ENCODE assay signal across 13 mouse cellular contexts in genomic region chr5:118262418-118262817, GRCm38 (mm10).
"Had no signal": no experiment of that assay in that cellular context is flagged by ENCODE, and none has a peak within 500 bp of the region (broad histone marks: within the 10 kb centered on the region; RNA-seq: fewer than 3 reads in every experiment).

No protein-coding gene starts in this region.

- ATAC-seq: intestine, postnatal 0 days had no signal

- H3K27me3 ChIP-seq: limb, embryonic 13.5 days had no signal

- H3K4me2 ChIP-seq: limb, embryonic 13.5 days; liver, embryonic 13.5 days; midbrain, embryonic 11.5 days had no signal

- DNase-seq: kidney, postnatal 25 days; layer of hippocampus, adult 9-11 months; liver, embryonic 13.5 days; lung, adult 18-20 months; midbrain, embryonic 14.5 days; thymus, adult 18-20 months; thymus, postnatal 36 days had no signal

- H3K9me3 ChIP-seq: limb, embryonic 10.5 days; limb, embryonic 13.5 days; liver, embryonic 13.5 days had no signal

- H3K9ac ChIP-seq: liver, embryonic 13.5 days had no signal

- H3K27ac ChIP-seq: kidney, postnatal 0 days; layer of hippocampus, adult 2 months; limb, embryonic 10.5 days; limb, embryonic 13.5 days; liver, embryonic 13.5 days had no signal

- H3K4me3 ChIP-seq: layer of hippocampus, adult 2 months; limb, embryonic 10.5 days; limb, embryonic 13.5 days; liver, embryonic 13.5 days had no signal
